Comparison of ENCODE assay signal across 25 mouse cellular contexts in the genomic region with DNA sequence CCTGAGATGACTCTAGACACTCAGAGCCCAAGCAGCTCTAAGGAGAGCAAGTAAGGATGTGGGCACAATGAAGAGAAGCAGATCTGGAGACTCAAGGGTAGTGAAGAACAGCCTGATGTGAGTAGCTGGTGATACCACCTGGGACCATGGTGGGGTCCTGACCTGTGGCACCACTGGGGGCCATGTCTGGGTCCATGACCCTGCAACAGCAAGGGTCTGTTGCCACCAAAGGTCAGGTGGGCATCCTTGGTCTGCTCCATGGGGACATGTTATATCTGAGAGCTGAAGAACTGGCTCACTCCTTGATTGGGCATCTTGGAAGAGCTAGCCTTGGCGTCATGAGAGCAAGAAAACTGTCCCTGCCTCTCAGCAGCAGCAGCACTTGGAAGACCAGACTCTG.
"Had no signal": no experiment of that assay in that cellular context is flagged by ENCODE, and none has a peak within 500 bp of the region (broad histone marks: within the 10 kb centered on the region; RNA-seq: fewer than 3 reads in every experiment).

No protein-coding gene starts in this region.

- H3K4me2 ChIP-seq: heart, embryonic 12.5 days; hindbrain, embryonic 13.5 days; intestine, embryonic 15.5 days; limb, embryonic 12.5 days; liver, embryonic 11.5 days; liver, embryonic 13.5 days; liver, embryonic 15.5 days had no signal

- ATAC-seq: hindbrain, embryonic 16.5 days; inflammation-experienced regulatory T-cells, adult 6 months; intestine, embryonic 15.5 days; intestine, postnatal 0 days had no signal

- H3K9me3 ChIP-seq: heart, embryonic 10.5 days; heart, embryonic 12.5 days; hindbrain, embryonic 10.5 days; hindbrain, embryonic 13.5 days; intestine, embryonic 15.5 days; limb, embryonic 10.5 days; limb, embryonic 12.5 days; liver, embryonic 13.5 days; liver, embryonic 15.5 days had no signal

- H3K27me3 ChIP-seq: heart, embryonic 12.5 days; hindbrain, embryonic 13.5 days; intestine, embryonic 15.5 days; liver, embryonic 13.5 days; liver, embryonic 15.5 days had no signal

- H3K27ac ChIP-seq: gastrocnemius, adult 2 months; heart, embryonic 10.5 days; hindbrain, embryonic 10.5 days; hindbrain, embryonic 13.5 days; intestine, embryonic 15.5 days; kidney, postnatal 0 days; layer of hippocampus, adult 2 months; left cerebral cortex, adult 2 months; limb, embryonic 10.5 days; limb, embryonic 12.5 days; liver, embryonic 13.5 days; liver, embryonic 15.5 days had no signal

- H3K9ac ChIP-seq: heart, embryonic 12.5 days; hindbrain, embryonic 13.5 days; intestine, embryonic 15.5 days; limb, embryonic 12.5 days; liver, embryonic 13.5 days; liver, embryonic 15.5 days had no signal

- H3K36me3 ChIP-seq: heart, embryonic 10.5 days; heart, embryonic 12.5 days; hindbrain, embryonic 10.5 days; hindbrain, embryonic 13.5 days; intestine, embryonic 15.5 days; limb, embryonic 10.5 days; limb, embryonic 12.5 days; liver, embryonic 13.5 days; liver, embryonic 15.5 days had no signal

- H3K4me1 ChIP-seq: heart, embryonic 10.5 days; hindbrain, embryonic 10.5 days; intestine, embryonic 15.5 days; limb, embryonic 12.5 days; liver, embryonic 13.5 days; liver, embryonic 15.5 days had no signal

- DNase-seq: gastrocnemius, adult 2 months; gastrocnemius, postnatal 10 days; gastrocnemius, postnatal 25 days; heart, adult 18-20 months; heart, postnatal 4 days; kidney, adult 2 months; kidney, postnatal 25 days; kidney, postnatal 4 days; liver; liver, embryonic 13.5 days had no signal

- H3K4me3 ChIP-seq: gastrocnemius, adult 2 months; heart, embryonic 10.5 days; heart, embryonic 12.5 days; hindbrain, embryonic 10.5 days; hindbrain, embryonic 13.5 days; intestine, embryonic 15.5 days; layer of hippocampus, adult 2 months; left cerebral cortex, adult 2 months; limb, embryonic 10.5 days; limb, embryonic 12.5 days; liver, embryonic 13.5 days; liver, embryonic 15.5 days had no signal
